Mouse (Mus musculus) testis, adult 2 months (tissue): ENCODE measurements at regions not wholly inside any gene's neighbourhood (a gene's known extent, or its start where the extent isn't known, plus 50 kb on each side); places are given as distances from the start of the nearest gene placed in this dataset.

Experiments used
- CTCF ChIP-seq: fragments of 200-500 bp; IDR thresholded peaks from 2 replicates; pipeline ENCODE4 v1.5.1; 2012; ENCODE audit warnings: low read depth, mild to moderate bottlenecking, inconsistent platforms, low read length, moderate library complexity; ENCODE audit not compliant: control insufficient read depth, insufficient read depth, insufficient replicate concordance
- POLR2A ChIP-seq: fragments of 200-500 bp; IDR thresholded peaks from 2 replicates; pipeline ENCODE4 v1.6.1; 2012; ENCODE audit warnings: low read depth, mild to moderate bottlenecking, inconsistent platforms, low read length, moderate library complexity; ENCODE audit not compliant: control insufficient read depth

GRCm38 (mm10) chr17:63806360-63806759, 56.5 kb upstream of the Fer start:
- no peak for TF ChIP-seq CTCF
- no peak for TF ChIP-seq POLR2A
